Mouse (Mus musculus): ENCODE measurements around the gene Col15a1.

GRCm38 (mm10) chr4:47303340-47303998, 95.5 kb downstream of the Col15a1 start:
- TF ChIP-seq POLR2A (IDR thresholded peaks at IDR 0.05; ENCODE audit: low read depth, low read length): no peak
- TF ChIP-seq CTCF (IDR thresholded peaks at IDR 0.05; ENCODE audit: borderline replicate concordance, insufficient read depth, low read length): no peak
